Mouse (Mus musculus) common myeloid progenitor, adult 5-6 weeks (primary cell): ENCODE results near the gene Kcnh4. TPM values are rescaled to one million over a fixed set of nuclear protein-coding genes. Genes with fewer than 3 reads are reported as not detected.
A peak's percentile ranks its signal among the peaks of the same experiment; 100 is the strongest.

ENCODE experiments used
- ATAC-seq: replicated peaks from 2 replicates; pipeline ENCODE4 v1.8.0; 2016; ENCODE audit warnings: low read depth, mild to moderate bottlenecking, moderate TSS enrichment, inconsistent platforms; ENCODE audit not compliant: poor library complexity, severe bottlenecking
- total RNA-seq: library from RNA; stranded (forward); fragments of 200-1000, 187-1606 nt; gene quantifications from 2 replicates; pipeline ENCODE4 v1.2.3, GENCODE M21; 2017

The Kcnh4 gene
- total RNA-seq, 1 experiment from 2014 or later: not detected

- no peak for ATAC-seq
Observed at GRCm38 (mm10) chr11:100767871-100768270, 8.1 kb upstream of the Kcnh4 start.

- ATAC-seq: no peak
Observed at GRCm38 (mm10) chr11:100766726-100767125, 7.0 kb upstream of the Kcnh4 start.

- no peak for ATAC-seq
Observed at GRCm38 (mm10) chr11:100762831-100763230, 3.1 kb upstream of the Kcnh4 start, which contains the start of gene Hcrt. Hcrt (minus strand) TSS chr11:100762931.

- peak; percentile 79 for ATAC-seq
Observed at GRCm38 (mm10) chr11:100761547-100762045, 1.9 kb upstream of the Kcnh4 start.

- ATAC-seq: peak; percentile 19
Observed at GRCm38 (mm10) chr11:100758707-100759610, 783 bp downstream of the Kcnh4 start.

- ATAC-seq: no peak
Observed at GRCm38 (mm10) chr11:100757566-100757965, 2.2 kb downstream of the Kcnh4 start.

GRCm38 (mm10) chr11:100756476-100756875 is 3.3 kb downstream of the Kcnh4 start:
- no peak for ATAC-seq

- ATAC-seq: no peak
Observed at GRCm38 (mm10) chr11:100754693-100755057, 5.1 kb downstream of the Kcnh4 start.

- no peak for ATAC-seq
Observed at GRCm38 (mm10) chr11:100754021-100754692, 5.6 kb downstream of the Kcnh4 start.

GRCm38 (mm10) chr11:100752294-100752693 is 7.4 kb downstream of the Kcnh4 start:
- no peak for ATAC-seq

- no peak for ATAC-seq
Observed at GRCm38 (mm10) chr11:100750127-100750526, 9.6 kb downstream of the Kcnh4 start.

- no peak for ATAC-seq
Observed at GRCm38 (mm10) chr11:100749469-100749868, 10.3 kb downstream of the Kcnh4 start.

GRCm38 (mm10) chr11:100748620-100749019 is 11.1 kb downstream of the Kcnh4 start:
- 0 out of 2 replicates have a peak, but pooled peaks have one; percentile 24 for ATAC-seq

- ATAC-seq: no peak
Observed at GRCm38 (mm10) chr11:100747114-100747513, 12.6 kb downstream of the Kcnh4 start.

- no peak for ATAC-seq
Observed at GRCm38 (mm10) chr11:100746546-100746945, 13.2 kb downstream of the Kcnh4 start.

GRCm38 (mm10) chr11:100745085-100745484 is 14.7 kb downstream of the Kcnh4 start:
- peak; percentile 86 for ATAC-seq

GRCm38 (mm10) chr11:100741348-100741747 is 18.4 kb downstream of the Kcnh4 start:
- no peak for ATAC-seq

- no peak for ATAC-seq
Observed at GRCm38 (mm10) chr11:100738749-100739148, 21.0 kb downstream of the Kcnh4 start.

GRCm38 (mm10) chr11:100738066-100738604 is 21.6 kb downstream of the Kcnh4 start, which contains the start of gene Rab5c:
Rab5c (minus strand) TSS chr11:100738215.
- peak; percentile 95 for ATAC-seq

- ATAC-seq: peak; percentile 37
Observed at GRCm38 (mm10) chr11:100737105-100737733, 22.5 kb downstream of the Kcnh4 start.
